Mouse (Mus musculus) heart, postnatal 0 days (tissue): ENCODE measurements at regions not wholly inside any gene's neighbourhood (a gene's known extent, or its start where the extent isn't known, plus 50 kb on each side); places are given as distances from the start of the nearest gene placed in this dataset.

ENCODE experiments used
- CTCF ChIP-seq: IDR thresholded peaks from 2 replicates; pipeline ENCODE4 v1.5.1; 2016; ENCODE audit warnings: antibody characterized with exemption, control low read depth, low read depth
- EP300 ChIP-seq: IDR thresholded peaks from 2 replicates; pipeline ENCODE4 v1.6.1; 2016; ENCODE audit warnings: antibody characterized with exemption, low read depth

- TF ChIP-seq CTCF, result no peak
- no peak for TF ChIP-seq EP300
Measured at GRCm38 (mm10) chr3:39130532-39130931, 243.8 kb downstream of the Fat4 start.
